Mouse (Mus musculus) CH12.LX (cell line): ENCODE results near the gene Dpf3.

Experiments
- CTCF ChIP-seq, 2 experiments: IDR thresholded peaks in 1 of 2; conservative IDR thresholded peaks in 1 of 2; 2 replicates each; pipeline ENCODE4 v1.5.1; 2011 to 2012; ENCODE audit warnings: low read depth in 2 of 2, low read length in 2 of 2, improper control_type of control experiment in 1 of 2, inconsistent platforms in 1 of 2, mild to moderate bottlenecking in 1 of 2, moderate library complexity in 1 of 2
- MAFK ChIP-seq: IDR thresholded peaks from 2 replicates; pipeline ENCODE4 v1.6.1; 2011; ENCODE audit warnings: low read length, improper control_type of control experiment; ENCODE audit not compliant: insufficient replicate concordance
- POLR2A ChIP-seq: IDR thresholded peaks from 2 replicates; pipeline ENCODE4 v1.6.1; 2011; ENCODE audit warnings: low read depth, mild to moderate bottlenecking, improper control_type of control experiment, low read length
- POLR2AphosphoS2 ChIP-seq: IDR thresholded peaks from 2 replicates; pipeline ENCODE4 v1.6.1; 2011; ENCODE audit warnings: low read depth, low read length, improper control_type of control experiment
- RAD21 ChIP-seq: IDR thresholded peaks from 2 replicates; pipeline ENCODE4 v1.6.1; 2011; ENCODE audit warnings: low read depth, mild to moderate bottlenecking, low read length, improper control_type of control experiment, moderate library complexity
- RCOR1 ChIP-seq: conservative IDR thresholded peaks from 2 replicates; pipeline ENCODE4 v1.6.1; 2012; ENCODE audit warnings: low read depth, mild to moderate bottlenecking, inconsistent platforms, low read length, improper control_type of control experiment
- TBP ChIP-seq: conservative IDR thresholded peaks from 2 replicates; pipeline ENCODE4 v1.6.1; 2011; ENCODE audit warnings: low read depth, low read length, improper control_type of control experiment
- USF1 ChIP-seq: IDR thresholded peaks from 2 replicates; pipeline ENCODE4 v1.6.1; 2014; ENCODE audit warnings: low read depth, mild to moderate bottlenecking, inconsistent platforms, low read length, improper control_type of control experiment

GRCm38 (mm10) chr12:83420346-83420745 is 67.2 kb downstream of the Dpf3 start:
- no peak for TF ChIP-seq CTCF (conservative IDR thresholded peaks at IDR 0.05 in 1 of 2, IDR thresholded peaks at IDR 0.05 in 1 of 2; ENCODE audit: low read depth in 2 of 2, low read length in 2 of 2)
- TF ChIP-seq TBP: no peak
- no peak for TF ChIP-seq USF1
- no peak for TF ChIP-seq POLR2AphosphoS2
- TF ChIP-seq POLR2A: no peak
- no peak for TF ChIP-seq RAD21
- TF ChIP-seq RCOR1: no peak
- no peak for TF ChIP-seq MAFK
